Mouse (Mus musculus) ES-E14 (cell line): ENCODE results near the gene Calhm5. TPM values are rescaled to one million over a fixed set of nuclear protein-coding genes. Genes with fewer than 3 reads are reported as not detected.

Experiments
- DNase-seq: peaks from one replicate; pipeline ENCODE4 v3.0.0-alpha.2; 2013; ENCODE audit warnings: low read depth, low spot score
- H3K27ac ChIP-seq: 2 replicates; pipeline ENCODE4 v1.5.1; 2012; ENCODE audit warnings: low read depth, mild to moderate bottlenecking, low read length, moderate library complexity, mixed read lengths; ENCODE audit not compliant: poor library complexity, insufficient read depth, severe bottlenecking
- H3K36me3 ChIP-seq: 2 replicates; pipeline ENCODE4 v1.6.1; 2012; ENCODE audit warnings: mild to moderate bottlenecking, low read length, moderate library complexity, mixed read lengths; ENCODE audit not compliant: control insufficient read depth, poor library complexity, insufficient read depth, severe bottlenecking
- H3K4me1 ChIP-seq, 2 experiments: fragments of 150-350 bp in 1 of 2; sonication (generic) in 1 of 2; 2 replicates each; pipeline ENCODE4 v1.6.1; 2012; ENCODE audit warnings: low read length in 2 of 2, mild to moderate bottlenecking in 1 of 2, mixed read lengths in 1 of 2; ENCODE audit not compliant: control insufficient read depth in 2 of 2, insufficient read depth in 2 of 2, poor library complexity in 1 of 2
- H3K4me3 ChIP-seq, 2 experiments: fragments of 150-350 bp in 1 of 2; sonication (generic) in 1 of 2; 2 replicates each; pipeline ENCODE4 v1.5.1; 2012; ENCODE audit warnings: low read length in 2 of 2, low read depth in 1 of 2, mild to moderate bottlenecking in 1 of 2, mixed read lengths in 1 of 2; ENCODE audit not compliant: insufficient read depth in 1 of 2, poor library complexity in 1 of 2, severe bottlenecking in 1 of 2
- H3K9ac ChIP-seq: 2 replicates; pipeline ENCODE4 v1.6.1; 2012; ENCODE audit warnings: low read depth, mild to moderate bottlenecking, low read length, mixed read lengths; ENCODE audit not compliant: poor library complexity, insufficient read depth, severe bottlenecking
- H3K9me3 ChIP-seq: fragments of 150-350 bp; sonication (generic); 2 replicates; pipeline ENCODE4 v1.6.1; 2012; ENCODE audit warnings: low read depth, mild to moderate bottlenecking, low read length; ENCODE audit not compliant: control insufficient read depth, insufficient read depth
- CHD2 ChIP-seq: IDR thresholded peaks from 2 replicates; pipeline ENCODE4 v1.6.1; 2014; ENCODE audit warnings: mild to moderate bottlenecking, low read depth, low read length, inconsistent platforms
- HCFC1 ChIP-seq: IDR thresholded peaks from 2 replicates; pipeline ENCODE4 v1.6.1; 2012; ENCODE audit warnings: low read length, inconsistent platforms, borderline replicate concordance; ENCODE audit not compliant: insufficient read depth
- MAFK ChIP-seq: IDR thresholded peaks from 2 replicates; pipeline ENCODE4 v1.6.1; 2014; ENCODE audit warnings: mild to moderate bottlenecking, low read depth, low read length, inconsistent platforms; ENCODE audit not compliant: insufficient read depth
- ZC3H11A ChIP-seq: IDR thresholded peaks from 2 replicates; pipeline ENCODE4 v1.6.1; 2012; ENCODE audit warnings: low read depth, mild to moderate bottlenecking, inconsistent platforms, low read length, borderline replicate concordance
- ZNF384 ChIP-seq: IDR thresholded peaks from 2 replicates; pipeline ENCODE4 v1.6.1; 2012; ENCODE audit warnings: low read depth, low read length, inconsistent platforms
- in situ Hi-C, 2 experiments: fragments of 600-800 bp; cut with MboI; formaldehyde crosslinking; loops; one replicate each; pipeline ENCODE4 v1.15.1; 2025; ENCODE audit warnings: low sequenced_read_pairs in 2 of 2, inconsistent platforms in 1 of 2; ENCODE audit not compliant: unreplicated experiment in 2 of 2
- total RNA-seq: library from RNA; depleted of rRNA; stranded (reverse); fragments of 300-350 nt; gene quantifications from 2 replicates; pipeline ENCODE4 v1.2.3, GENCODE M21; 2012; rRNA removed

The Calhm5 gene
- total RNA-seq: 1.6 TPM in 2 replicates

GRCm38 (mm10) chr10:34096418-34096883 lies at the start of gene Calhm5:
Gene Calhm5, minus strand, starts transcription at chr10:34096519.
- H3K36me3 ChIP-seq: no peaks in the 10 kb centered on the region
- H3K4me3 ChIP-seq: peak within 1 kb of the TSS; percentile 4 to 56
- TF ChIP-seq ZC3H11A (peak; percentile 65; the same call in 1 of the 2 replicates), CHD2 (no peak)
- H3K4me1 ChIP-seq: 0 out of 4 replicates have a peak, but pooled peaks cover 0 to 3% of the 10 kb centered on the region in 2 experiments
- H3K27ac ChIP-seq: no peak within 1 kb of the TSS
- DNase-seq: peak; percentile 56
- in situ Hi-C loops: no loop called here
- H3K9me3 ChIP-seq: no peaks in the 10 kb centered on the region
- peak within 1 kb of the TSS; percentile 22; the same call in 1 of the 2 replicates for H3K9ac ChIP-seq

- no peaks in the 10 kb centered on the region for H3K36me3 ChIP-seq
- in situ Hi-C loops: no loop called here
- TF ChIP-seq ZNF384 (no peak), MAFK (no peak), ZC3H11A (no peak), CHD2 (no peak), HCFC1 (no peak)
- peaks cover 2 to 4% of the 10 kb centered on the region in 2 experiments; a peak in 3 of 4 replicates for H3K4me1 ChIP-seq
- H3K27ac ChIP-seq: no peak overlapping the region
- H3K9ac ChIP-seq: no peak overlapping the region
- H3K9me3 ChIP-seq: no peaks in the 10 kb centered on the region
- H3K4me3 ChIP-seq: no peak overlapping the region
- no peak for DNase-seq
Observed at GRCm38 (mm10) chr10:34141693-34142092, 45.4 kb upstream of the Calhm5 start.

DNA sequence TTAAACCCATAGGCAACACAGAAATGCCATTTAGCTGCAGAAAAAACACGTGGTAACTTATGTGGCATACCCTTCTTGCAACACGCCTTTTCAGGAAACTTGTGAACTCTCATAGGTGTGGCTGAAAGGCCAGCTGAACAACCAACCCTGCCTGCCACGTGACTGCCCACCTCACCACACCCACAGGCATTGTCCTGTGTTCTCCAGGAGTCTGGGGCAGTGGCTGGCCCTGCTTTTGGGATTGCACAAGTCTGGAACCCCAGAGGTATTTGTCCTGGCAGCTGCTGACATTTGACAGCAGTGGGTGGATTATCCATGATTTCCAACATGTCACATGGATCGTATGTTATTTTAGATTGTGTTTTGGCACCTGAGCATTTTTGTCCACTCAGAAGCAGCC lies 43.4 kb upstream of the Calhm5 start:
- H3K4me1 ChIP-seq: peaks cover 2 to 4% of the 10 kb centered on the region in 2 experiments; a peak in 3 of 4 replicates
- H3K27ac ChIP-seq: no peak overlapping the region
- H3K4me3 ChIP-seq: no peak overlapping the region
- H3K9me3 ChIP-seq: no peaks in the 10 kb centered on the region
- no peak overlapping the region for H3K9ac ChIP-seq
- H3K36me3 ChIP-seq: no peaks in the 10 kb centered on the region
- in situ Hi-C loops: no loop called here
- TF ChIP-seq CHD2: no peak
- TF ChIP-seq ZNF384: no peak
- DNase-seq: no peak

DNA sequence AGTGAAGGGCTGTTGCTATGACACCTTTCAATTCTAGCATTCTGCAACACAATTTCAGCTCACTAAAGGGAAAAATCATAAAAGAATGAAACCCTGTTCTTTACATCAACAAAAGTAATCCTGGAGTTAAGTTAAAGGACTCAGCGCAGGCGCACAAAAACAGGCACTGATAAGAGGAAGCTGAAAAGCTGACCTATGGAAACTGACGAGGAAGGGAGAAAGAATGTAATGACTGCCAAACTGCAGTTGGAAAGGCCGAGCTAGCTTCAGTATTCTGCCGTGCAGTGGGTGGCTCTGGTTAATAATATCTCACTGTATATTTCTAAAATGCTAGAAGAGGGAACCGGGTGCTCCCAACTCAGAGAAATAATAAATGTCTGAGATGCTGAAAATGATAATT lies 41.7 kb upstream of the Calhm5 start:
- no peak for DNase-seq

GRCm38 (mm10) chr10:34136432-34136831 lies 40.1 kb upstream of the Calhm5 start:
- H3K9me3 ChIP-seq: no peaks in the 10 kb centered on the region
- DNase-seq: no peak
- H3K27ac ChIP-seq: no peak overlapping the region
- H3K36me3 ChIP-seq: no peaks in the 10 kb centered on the region
- no peak overlapping the region for H3K9ac ChIP-seq
- H3K4me3 ChIP-seq: no peak overlapping the region
- TF ChIP-seq ZNF384 (no peak), CHD2 (no peak), MAFK (no peak), HCFC1 (no peak), ZC3H11A (no peak)
- H3K4me1 ChIP-seq: peaks cover 2 to 4% of the 10 kb centered on the region in 2 experiments; a peak in 3 of 4 replicates
- in situ Hi-C loops: no loop called here

More for the DNA sequence above, 41.7 kb upstream of the Calhm5 start:
- no peak overlapping the region for H3K4me3 ChIP-seq
- no peak overlapping the region for H3K27ac ChIP-seq
- in situ Hi-C loops: no loop called here
- no peak for TF ChIP-seq CHD2
- TF ChIP-seq MAFK: no peak
- TF ChIP-seq ZC3H11A: no peak
- TF ChIP-seq HCFC1: no peak
- no peak for TF ChIP-seq ZNF384
- H3K9ac ChIP-seq: no peak overlapping the region
- H3K36me3 ChIP-seq: no peaks in the 10 kb centered on the region
- H3K4me1 ChIP-seq: peaks cover 2 to 4% of the 10 kb centered on the region in 2 experiments; a peak in 3 of 4 replicates
- H3K9me3 ChIP-seq: no peaks in the 10 kb centered on the region
